Mouse (Mus musculus) midbrain, embryonic 16.5 days (tissue): ENCODE results near the gene Fsd2. TPM values are rescaled to one million over a fixed set of nuclear protein-coding genes. Genes with fewer than 3 reads are reported as not detected.
A peak's percentile ranks its signal among the peaks of the same experiment; 100 is the strongest.

Experiments used
- ATAC-seq: fragments of 200-750 bp; cut with Nextera tagmentation; 2 replicates; pipeline ENCODE4 v1.8.0; 2017; ENCODE audit warnings: moderate TSS enrichment
- H3K27ac ChIP-seq: fragments of 300-500 bp; sonication (generic); 2 replicates; pipeline ENCODE4 v1.5.1; 2014; ENCODE audit warnings: mild to moderate bottlenecking, low read length, mixed read lengths
- H3K27me3 ChIP-seq: fragments of 300-500 bp; sonication (generic); 2 replicates; pipeline ENCODE4 v1.6.1; 2014; ENCODE audit warnings: low read depth, low read length, mixed read lengths; ENCODE audit not compliant: control insufficient read depth, insufficient read depth
- H3K36me3 ChIP-seq: fragments of 300-500 bp; sonication (generic); 2 replicates; pipeline ENCODE4 v1.6.1; 2014; ENCODE audit warnings: mild to moderate bottlenecking, low read length, moderate library complexity, mixed read lengths; ENCODE audit not compliant: control insufficient read depth, insufficient read depth
- H3K4me1 ChIP-seq: fragments of 300-500 bp; sonication (generic); 2 replicates; pipeline ENCODE4 v1.6.1; 2014; ENCODE audit warnings: mild to moderate bottlenecking, low read length, mixed read lengths; ENCODE audit not compliant: control insufficient read depth, insufficient read depth
- H3K4me2 ChIP-seq: fragments of 300-500 bp; sonication (generic); 2 replicates; pipeline ENCODE4 v1.6.1; 2014; ENCODE audit warnings: mild to moderate bottlenecking, low read length, mixed read lengths
- H3K4me3 ChIP-seq: fragments of 300-500 bp; sonication (generic); 2 replicates; pipeline ENCODE4 v1.5.1; 2014; ENCODE audit warnings: low read depth, mild to moderate bottlenecking, low read length, moderate library complexity, mixed read lengths
- H3K9ac ChIP-seq: fragments of 300-500 bp; sonication (generic); 2 replicates; pipeline ENCODE4 v1.6.1; 2014; ENCODE audit warnings: low read depth, low read length, mixed read lengths
- H3K9me3 ChIP-seq: fragments of 300-500 bp; sonication (generic); replicated peaks from 2 replicates; pipeline ENCODE4 v1.6.1; 2014; ENCODE audit warnings: mild to moderate bottlenecking, low read length, mixed read lengths; ENCODE audit not compliant: control insufficient read depth, poor library complexity, severe bottlenecking
- WGBS: fragments of 180-500 bp; shearing (Covaris S2); extraction: QIAGEN DNeasy Blood & Tissue Kit; methylation state at CpG from one replicate; pipeline ENCODE4 v1.1.7; 2014; 5-methylcytosine and 5-hydroxymethylcytosine counted together
- polyA plus RNA-seq: library from polyadenylated mRNA; unstranded; fragments of >200 nt; fragmentation: Nextera tagmentation; extraction: Ambion mirVana; gene quantifications from 2 replicates; pipeline ENCODE4 v1.2.1, GENCODE M21; 2015

The Fsd2 gene
- polyA plus RNA-seq, 1 experiment from 2014 or later = 0.19 TPM

- Histone ChIP-seq H3K9me3 (no peaks in the 10 kb centered on the region), H3K4me1 (no peaks in the 10 kb centered on the region; the same call in 1 of the 2 replicates), H3K9ac (no peak overlapping the region), H3K36me3 (peaks cover 7% of the 10 kb centered on the region; the same call in 1 of the 2 replicates), H3K4me2 (no peak overlapping the region), H3K27ac (no peak overlapping the region), H3K27me3 (no peaks in the 10 kb centered on the region), H3K4me3 (no peak overlapping the region)
- no peak for ATAC-seq
- WGBS = 8% methylated on average over 2 of the region's 2 CpGs
Measured at GRCm38 (mm10) chr7:81539565-81539964, 27.2 kb downstream of the Fsd2 start.

GRCm38 (mm10) chr7:81538070-81538675 lies 28.6 kb downstream of the Fsd2 start:
- WGBS = 83% methylated on average over 2 of the region's 2 CpGs
- no peaks in the 10 kb centered on the region for H3K9me3 ChIP-seq
- no peak overlapping the region for H3K9ac ChIP-seq
- H3K36me3 ChIP-seq = peaks cover 13% of the 10 kb centered on the region
- H3K4me1 ChIP-seq = no peaks in the 10 kb centered on the region; the same call in 1 of the 2 replicates
- no peak overlapping the region for H3K4me3 ChIP-seq
- no peak overlapping the region for H3K4me2 ChIP-seq
- no peak overlapping the region for H3K27ac ChIP-seq
- no peak for ATAC-seq
- no peaks in the 10 kb centered on the region for H3K27me3 ChIP-seq

- Histone ChIP-seq H3K27ac (no peak overlapping the region), H3K27me3 (no peaks in the 10 kb centered on the region), H3K4me3 (no peak overlapping the region), H3K9ac (no peak overlapping the region), H3K4me1 (no peaks in the 10 kb centered on the region; the same call in 1 of the 2 replicates), H3K4me2 (no peak overlapping the region), H3K36me3 (peaks cover 25% of the 10 kb centered on the region), H3K9me3 (no peaks in the 10 kb centered on the region)
- ATAC-seq = no peak
- WGBS = 89% methylated on average over 4 of the region's 4 CpGs
Measured at GRCm38 (mm10) chr7:81536478-81536877, 30.3 kb downstream of the Fsd2 start.

GRCm38 (mm10) chr7:81531462-81531861 lies 35.3 kb downstream of the Fsd2 start:
- Histone ChIP-seq H3K4me2 (no peak overlapping the region), H3K9ac (no peak overlapping the region), H3K27ac (no peak overlapping the region), H3K4me1 (peaks cover 2% of the 10 kb centered on the region), H3K27me3 (no peaks in the 10 kb centered on the region), H3K9me3 (no peaks in the 10 kb centered on the region), H3K4me3 (no peak overlapping the region), H3K36me3 (peaks cover 32% of the 10 kb centered on the region)
- 100% methylated on average over 1 of the region's 1 CpGs for WGBS
- no peak for ATAC-seq

- WGBS = 97% methylated on average over 8 of the region's 8 CpGs
- Histone ChIP-seq H3K27me3 (no peaks in the 10 kb centered on the region), H3K36me3 (peaks cover 29% of the 10 kb centered on the region), H3K9me3 (no peaks in the 10 kb centered on the region), H3K27ac (no peak overlapping the region), H3K4me1 (peaks cover 20% of the 10 kb centered on the region), H3K9ac (no peak overlapping the region), H3K4me2 (no peak overlapping the region), H3K4me3 (no peak overlapping the region)
- ATAC-seq = no peak
Measured at GRCm38 (mm10) chr7:81528918-81529317, 37.8 kb downstream of the Fsd2 start.

- Histone ChIP-seq H3K27me3 (no peaks in the 10 kb centered on the region), H3K4me1 (peaks cover 24% of the 10 kb centered on the region), H3K36me3 (0 out of 2 replicates have a peak, but pooled peaks cover 4% of the 10 kb centered on the region), H3K27ac (peak overlapping the region; percentile 93), H3K4me3 (peak overlapping the region; percentile 44), H3K9me3 (no peaks in the 10 kb centered on the region), H3K9ac (peak overlapping the region; percentile 70), H3K4me2 (peak overlapping the region; percentile 78)
- WGBS = 9% methylated on average over 13 of the region's 13 CpGs
- ATAC-seq = peak; percentile 64
Measured at GRCm38 (mm10) chr7:81523663-81524017, 43.1 kb downstream of the Fsd2 start.

- no peaks in the 10 kb centered on the region for H3K9me3 ChIP-seq
- 0 out of 2 replicates have a peak, but pooled peaks cover 4% of the 10 kb centered on the region for H3K36me3 ChIP-seq
- peak overlapping the region; percentile 93 for H3K27ac ChIP-seq
- peak overlapping the region; percentile 70 for H3K9ac ChIP-seq
- H3K4me2 ChIP-seq = peak overlapping the region; percentile 78
- ATAC-seq = peak; percentile 98
- WGBS = 0% methylated on average over 31 of the region's 31 CpGs
- H3K4me3 ChIP-seq = peak overlapping the region; percentile 44
- H3K27me3 ChIP-seq = no peaks in the 10 kb centered on the region
- peaks cover 24% of the 10 kb centered on the region for H3K4me1 ChIP-seq
Measured at GRCm38 (mm10) chr7:81523008-81523662, 43.6 kb downstream of the Fsd2 start.

GRCm38 (mm10) chr7:81516154-81517030 lies 50.4 kb downstream of the Fsd2 start:
- 80% methylated on average over 6 of the region's 6 CpGs for WGBS
- no peak for ATAC-seq
- Histone ChIP-seq H3K27me3 (no peaks in the 10 kb centered on the region), H3K27ac (no peak overlapping the region), H3K36me3 (no peaks in the 10 kb centered on the region), H3K4me3 (no peak overlapping the region), H3K4me2 (no peak overlapping the region), H3K9me3 (no peaks in the 10 kb centered on the region), H3K4me1 (no peaks in the 10 kb centered on the region), H3K9ac (no peak overlapping the region)
